Mouse (Mus musculus) MEL (cell line): ENCODE results near the gene Dnajc5. TPM values are rescaled to one million over a fixed set of nuclear protein-coding genes. Genes with fewer than 3 reads are reported as not detected.
A peak's percentile ranks its signal among the peaks of the same experiment; 100 is the strongest.

Experiments
- DNase-seq: peaks from one replicate; pipeline ENCODE4 v3.0.0; 2011; ENCODE audit warnings: low read depth, low spot score
- H3K27ac ChIP-seq: 2 replicates; pipeline ENCODE4 v1.5.1; 2012; ENCODE audit warnings: low read depth, mild to moderate bottlenecking, control low read depth, low read length, moderate library complexity; ENCODE audit not compliant: control insufficient read depth
- H3K27me3 ChIP-seq, 2 experiments: fragments of 150-350 bp in 1 of 2; sonication (generic) in 1 of 2; 2 replicates each; pipeline ENCODE4 v1.6.1; 2012; ENCODE audit warnings: low read length in 2 of 2, mild to moderate bottlenecking in 2 of 2, improper control_type of control experiment in 1 of 2, moderate library complexity in 1 of 2; ENCODE audit not compliant: insufficient read depth in 2 of 2, control insufficient read depth in 1 of 2
- H3K36me3 ChIP-seq, 2 experiments: 2 replicates each; pipeline ENCODE4 v1.6.1; 2012 to 2014; ENCODE audit warnings: low read length in 2 of 2, improper control_type of control experiment in 1 of 2, inconsistent platforms in 1 of 2, mild to moderate bottlenecking in 1 of 2; ENCODE audit not compliant: insufficient read depth in 2 of 2, control insufficient read depth in 1 of 2
- H3K4me1 ChIP-seq, 2 experiments: fragments of 150-350 bp in 1 of 2; sonication (generic) in 1 of 2; 2 replicates each; pipeline ENCODE4 v1.6.1; 2012; ENCODE audit warnings: low read length in 2 of 2, improper control_type of control experiment in 1 of 2, mild to moderate bottlenecking in 1 of 2; ENCODE audit not compliant: insufficient read depth in 2 of 2, control insufficient read depth in 1 of 2
- H3K4me3 ChIP-seq, 2 experiments: fragments of 150-350 bp in 1 of 2; sonication (generic) in 1 of 2; 2 replicates each; pipeline ENCODE4 v1.5.1; 2012; ENCODE audit warnings: low read depth in 2 of 2, low read length in 2 of 2, mild to moderate bottlenecking in 2 of 2, moderate library complexity in 2 of 2, control low read depth in 1 of 2, improper control_type of control experiment in 1 of 2; ENCODE audit not compliant: control insufficient read depth in 1 of 2, insufficient read depth in 1 of 2
- H3K79me2 ChIP-seq: 2 replicates; pipeline ENCODE4 v1.6.1; 2012; ENCODE audit warnings: mild to moderate bottlenecking, low read length, moderate library complexity; ENCODE audit not compliant: control insufficient read depth, poor library complexity, insufficient read depth
- H3K9ac ChIP-seq: 2 replicates; pipeline ENCODE4 v1.6.1; 2012; ENCODE audit warnings: low read depth, mild to moderate bottlenecking, control low read depth, low read length, moderate library complexity; ENCODE audit not compliant: control insufficient read depth, poor library complexity, severe bottlenecking
- H3K9me3 ChIP-seq: fragments of 150-350 bp; sonication (generic); replicated peaks from 2 replicates; pipeline ENCODE4 v1.6.1; 2012; ENCODE audit warnings: mild to moderate bottlenecking, low read length, improper control_type of control experiment, moderate library complexity; ENCODE audit not compliant: insufficient read depth
- CHD1 ChIP-seq: IDR thresholded peaks from 2 replicates; pipeline ENCODE4 v1.6.1; 2012; ENCODE audit warnings: low read depth, mild to moderate bottlenecking, inconsistent platforms, low read length, improper control_type of control experiment
- CTCF ChIP-seq, 3 experiments: IDR thresholded peaks in 2 of 3; conservative IDR thresholded peaks in 1 of 3; 2 replicates each; pipeline ENCODE4 v1.5.1; 2011 to 2012; ENCODE audit warnings: low read length in 3 of 3, low read depth in 2 of 3, mild to moderate bottlenecking in 2 of 3, improper control_type of control experiment in 1 of 3, inconsistent platforms in 1 of 3, mixed read lengths in 1 of 3, moderate library complexity in 1 of 3; ENCODE audit not compliant: control insufficient read depth in 1 of 3, insufficient read depth in 1 of 3, poor library complexity in 1 of 3, severe bottlenecking in 1 of 3
- E2F4 ChIP-seq: IDR thresholded peaks from 2 replicates; pipeline ENCODE4 v1.6.1; 2011; ENCODE audit warnings: low read depth, low read length, improper control_type of control experiment, borderline replicate concordance
- EP300 ChIP-seq, 2 experiments: IDR thresholded peaks; 2 replicates each; pipeline ENCODE4 v1.6.1; 2011; ENCODE audit warnings: improper control_type of control experiment in 2 of 2, low read length in 2 of 2, low read depth in 1 of 2, mild to moderate bottlenecking in 1 of 2
- ETS1 ChIP-seq: IDR thresholded peaks from 2 replicates; pipeline ENCODE4 v1.6.1; 2012; ENCODE audit warnings: low read depth, mild to moderate bottlenecking, inconsistent platforms, low read length, improper control_type of control experiment, moderate library complexity
- GABPA ChIP-seq: IDR thresholded peaks from 2 replicates; pipeline ENCODE4 v1.6.1; 2012; ENCODE audit warnings: low read depth, mild to moderate bottlenecking, inconsistent platforms, low read length, improper control_type of control experiment, moderate library complexity
- GATA1 ChIP-seq: IDR thresholded peaks from 2 replicates; pipeline ENCODE4 v1.6.1; 2011; ENCODE audit warnings: low read depth, low read length, improper control_type of control experiment
- HCFC1 ChIP-seq: IDR thresholded peaks from 2 replicates; pipeline ENCODE4 v1.6.1; 2012; ENCODE audit warnings: low read depth, mild to moderate bottlenecking, inconsistent platforms, low read length, improper control_type of control experiment, moderate library complexity
- JUND ChIP-seq: IDR thresholded peaks from 2 replicates; pipeline ENCODE4 v1.6.1; 2011; ENCODE audit warnings: low read depth, mild to moderate bottlenecking, improper control_type of control experiment, low read length
- MAFK ChIP-seq: IDR thresholded peaks from 2 replicates; pipeline ENCODE4 v1.6.1; 2011; ENCODE audit warnings: low read depth, mild to moderate bottlenecking, low read length, improper control_type of control experiment, borderline replicate concordance
- MAZ ChIP-seq: IDR thresholded peaks from 2 replicates; pipeline ENCODE4 v1.6.1; 2012; ENCODE audit warnings: low read depth, mild to moderate bottlenecking, inconsistent platforms, low read length, improper control_type of control experiment
- MEF2A ChIP-seq: IDR thresholded peaks from 2 replicates; pipeline ENCODE4 v1.6.1; 2014; ENCODE audit warnings: low read depth, mild to moderate bottlenecking, inconsistent platforms, low read length, improper control_type of control experiment; ENCODE audit not compliant: poor library complexity, insufficient replicate concordance, severe bottlenecking; ENCODE audit errors: extremely low read depth
- MYC ChIP-seq: IDR thresholded peaks from 2 replicates; pipeline ENCODE4 v1.6.1; 2011; ENCODE audit warnings: low read depth, mild to moderate bottlenecking, low read length, improper control_type of control experiment, moderate library complexity
- NELFE ChIP-seq: IDR thresholded peaks from 2 replicates; pipeline ENCODE4 v1.6.1; 2011; ENCODE audit warnings: low read depth, low read length, improper control_type of control experiment
- POLR2AphosphoS2 ChIP-seq: IDR thresholded peaks from 2 replicates; pipeline ENCODE4 v1.6.1; 2011; ENCODE audit warnings: low read length, improper control_type of control experiment
- POLR2AphosphoS5 ChIP-seq: IDR thresholded peaks from 2 replicates; pipeline ENCODE4 v1.6.1; 2012; ENCODE audit warnings: low read depth, borderline replicate concordance, mild to moderate bottlenecking, inconsistent platforms, low read length, moderate library complexity, mixed read lengths
- RAD21 ChIP-seq: IDR thresholded peaks from 2 replicates; pipeline ENCODE4 v1.6.1; 2011; ENCODE audit warnings: mild to moderate bottlenecking, low read depth, low read length, improper control_type of control experiment
- SIN3A ChIP-seq: IDR thresholded peaks from 2 replicates; pipeline ENCODE4 v1.6.1; 2012; ENCODE audit warnings: low read length, improper control_type of control experiment, inconsistent platforms
- SMC3 ChIP-seq: IDR thresholded peaks from 2 replicates; pipeline ENCODE4 v1.6.1; 2011; ENCODE audit warnings: low read depth, low read length, improper control_type of control experiment
- TAL1 ChIP-seq: IDR thresholded peaks from 2 replicates; pipeline ENCODE4 v1.6.1; 2012; ENCODE audit warnings: mild to moderate bottlenecking, inconsistent platforms, low read length, moderate library complexity, mixed read lengths
- TCF12 ChIP-seq: IDR thresholded peaks from 2 replicates; pipeline ENCODE4 v1.6.1; 2014; ENCODE audit warnings: low read depth, mild to moderate bottlenecking, inconsistent platforms, low read length, improper control_type of control experiment, moderate library complexity
- UBTF ChIP-seq: IDR thresholded peaks from 2 replicates; pipeline ENCODE4 v1.6.1; 2012; ENCODE audit warnings: low read depth, mild to moderate bottlenecking, inconsistent platforms, low read length, improper control_type of control experiment, moderate library complexity, borderline replicate concordance; ENCODE audit not compliant: insufficient read depth
- ZC3H11A ChIP-seq: IDR thresholded peaks from 2 replicates; pipeline ENCODE4 v1.6.1; 2012; ENCODE audit warnings: low read depth, mild to moderate bottlenecking, inconsistent platforms, low read length, improper control_type of control experiment
- ZKSCAN1 ChIP-seq: IDR thresholded peaks from 2 replicates; pipeline ENCODE4 v1.6.1; 2012; ENCODE audit warnings: low read depth, mild to moderate bottlenecking, inconsistent platforms, low read length, improper control_type of control experiment, moderate library complexity
- ZNF384 ChIP-seq: IDR thresholded peaks from 2 replicates; pipeline ENCODE4 v1.6.1; 2012; ENCODE audit warnings: low read depth, mild to moderate bottlenecking, inconsistent platforms, low read length, improper control_type of control experiment
- polyA plus RNA-seq, 2 experiments: library from polyadenylated mRNA; stranded (reverse) in 1 of 2; unstranded in 1 of 2; fragments of >175 nt in 1 of 2; fragments of >200 nt in 1 of 2; gene quantifications; 2 replicates each; pipeline versions ENCODE4 v1.2.1 to v1.2.4; 2012; ENCODE audit warnings: low replicate concordance in 2 of 2, low read depth in 1 of 2; ENCODE audit not compliant: insufficient read length in 2 of 2, insufficient read depth in 1 of 2, missing spikeins in 1 of 2
- total RNA-seq: library from RNA; depleted of rRNA; stranded (reverse); fragments of 300-350 nt; gene quantifications from 2 replicates; pipeline ENCODE4 v1.2.3, GENCODE M21; 2012

Gene Dnajc5
- total and polyA plus RNA-seq, 3 experiments: 51.9 to 338 (median 57.9) TPM

DNA sequence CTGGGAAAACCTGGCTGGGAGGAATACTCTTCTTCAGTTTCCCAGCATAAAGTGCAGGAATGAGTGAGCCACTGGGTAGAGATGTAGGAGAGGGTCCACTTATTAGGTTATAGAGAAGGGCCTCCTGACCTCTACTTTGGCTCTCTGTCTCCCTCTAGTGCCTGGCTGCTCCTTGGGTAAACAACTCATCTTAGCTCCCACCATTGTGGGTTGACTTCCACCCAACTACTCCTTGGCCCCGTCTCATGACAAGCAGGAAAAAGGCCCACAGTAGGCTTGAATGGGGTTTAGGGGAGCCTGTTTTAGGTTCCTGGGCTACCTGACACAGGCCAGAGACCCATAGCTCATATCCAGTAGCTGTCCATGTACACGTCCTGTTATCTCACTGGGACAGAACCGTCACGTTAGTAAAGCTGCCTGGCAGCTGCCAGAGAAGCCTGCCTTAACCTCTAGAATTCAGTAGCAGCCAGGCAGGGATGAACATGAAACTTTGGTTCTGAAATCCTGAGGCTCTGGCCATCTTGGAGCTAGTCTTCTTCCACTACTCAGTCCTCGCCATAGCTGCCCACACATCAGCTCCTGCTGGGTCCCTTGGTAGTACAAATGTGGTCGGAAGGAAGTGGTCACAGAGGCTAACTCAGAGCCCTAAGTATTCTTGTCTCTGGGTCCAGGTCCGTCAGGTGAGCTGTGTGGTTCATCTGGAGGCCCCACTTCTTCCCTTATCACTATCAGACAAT is 48.2 kb downstream of the Dnajc5 start:
- H3K4me1 ChIP-seq: no peaks in the 10 kb centered on the region
- no peaks in the 10 kb centered on the region for H3K79me2 ChIP-seq
- no peaks in the 10 kb centered on the region for H3K36me3 ChIP-seq
- no peak overlapping the region for H3K27ac ChIP-seq
- H3K4me3 ChIP-seq: no peak overlapping the region
- peak; percentile 67 for DNase-seq
- H3K27me3 ChIP-seq: no peaks in the 10 kb centered on the region
- no peak overlapping the region for H3K9ac ChIP-seq
- TF ChIP-seq GABPA (no peak), GATA1 (no peak), SIN3A (no peak), UBTF (no peak), ZC3H11A (peak; percentile 52), TAL1 (no peak), SMC3 (peak; percentile 76), CTCF (IDR thresholded peaks at IDR 0.05 in 2 of 3, conservative IDR thresholded peaks at IDR 0.05 in 1 of 3; ENCODE audit: control insufficient read depth in 1 of 3, insufficient read depth in 1 of 3, low read depth in 2 of 3, low read length in 3 of 3, poor library complexity in 1 of 3, severe bottlenecking in 1 of 3) (peak; percentile 72 to 79 (median 78)), RAD21 (peak; percentile 70), MAZ (no peak), MAFK (no peak), POLR2AphosphoS5 (no peak), TCF12 (no peak), MEF2A (no peak), HCFC1 (no peak), EP300 (IDR thresholded peaks at IDR 0.05; ENCODE audit: low read depth in 1 of 2, low read length in 2 of 2) (no peak)
- H3K9me3 ChIP-seq: no peaks in the 10 kb centered on the region

DNA sequence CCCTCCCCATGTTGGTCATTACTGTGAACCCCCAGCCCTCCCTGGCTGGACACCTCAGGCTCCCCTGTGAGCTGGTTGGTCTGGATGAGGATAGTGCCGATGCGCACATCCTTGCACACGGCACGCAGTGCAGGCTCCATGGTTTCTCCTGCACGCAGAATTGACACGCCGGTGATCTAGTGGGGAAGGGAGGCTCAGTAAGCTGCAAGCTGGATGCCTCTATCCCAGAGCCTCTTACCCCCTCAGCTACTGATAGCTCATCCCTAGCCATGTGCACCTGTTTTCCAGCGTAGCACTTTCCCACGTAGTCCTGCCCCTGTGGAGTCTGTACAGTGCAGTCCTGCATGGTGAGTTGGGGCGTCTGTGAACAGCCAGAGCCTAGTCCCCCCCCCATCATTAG is 49.6 kb downstream of the Dnajc5 start:
- Histone ChIP-seq H3K4me3 (no peak overlapping the region), H3K9ac (no peak overlapping the region), H3K27ac (no peak overlapping the region), H3K9me3 (no peaks in the 10 kb centered on the region), H3K79me2 (no peaks in the 10 kb centered on the region), H3K36me3 (no peaks in the 10 kb centered on the region), H3K4me1 (no peaks in the 10 kb centered on the region), H3K27me3 (no peaks in the 10 kb centered on the region)
- no peak for TF ChIP-seq MYC
- TF ChIP-seq ZC3H11A: no peak
- TF ChIP-seq NELFE: no peak
- no peak for TF ChIP-seq JUND
- TF ChIP-seq ZNF384: no peak
- TF ChIP-seq POLR2AphosphoS2: no peak
- no peak for TF ChIP-seq E2F4
- no peak for TF ChIP-seq TCF12
- no peak for TF ChIP-seq ETS1
- TF ChIP-seq MEF2A: no peak
- no peak for TF ChIP-seq CHD1
- no peak for TF ChIP-seq RAD21
- no peak for TF ChIP-seq CTCF (IDR thresholded peaks at IDR 0.05 in 2 of 3, conservative IDR thresholded peaks at IDR 0.05 in 1 of 3; ENCODE audit: control insufficient read depth in 1 of 3, insufficient read depth in 1 of 3, low read depth in 2 of 3, low read length in 3 of 3, poor library complexity in 1 of 3, severe bottlenecking in 1 of 3)
- no peak for TF ChIP-seq ZKSCAN1
- TF ChIP-seq GABPA: no peak
- TF ChIP-seq MAFK: no peak
- DNase-seq: no peak
